Mouse (Mus musculus): ENCODE data around the gene Sbk3. TPM values are rescaled to one million over a fixed set of nuclear protein-coding genes. Genes with fewer than 3 reads are reported as not detected.

The Sbk3 gene
- polyA plus RNA-seq, 1 experiment from 2014 or later: 0.41 TPM

GRCm38 (mm10) chr7:4940068-4940479 is 30.9 kb downstream of the Sbk3 start:
- Histone ChIP-seq H3K4me1 (no peaks in the 10 kb centered on the region), H3K27me3 (replicated peaks) (no peaks in the 10 kb centered on the region), H3K9me3 (no peaks in the 10 kb centered on the region), H3K27ac (no peak overlapping the region), H3K9ac (no peak overlapping the region), H3K36me3 (replicated peaks) (no peaks in the 10 kb centered on the region), H3K4me2 (no peak overlapping the region), H3K4me3 (no peak overlapping the region)
- 22% methylated on average over 9 of the region's 9 CpGs for WGBS
- ATAC-seq (replicated peaks): 0 out of 2 replicates have a peak, but pooled peaks have one; percentile 46

- no peaks in the 10 kb centered on the region for H3K27me3 ChIP-seq (replicated peaks)
- no peak overlapping the region for H3K27ac ChIP-seq
- no peaks in the 10 kb centered on the region for H3K4me1 ChIP-seq
- no peak for ATAC-seq (replicated peaks)
- H3K36me3 ChIP-seq (replicated peaks): no peaks in the 10 kb centered on the region
- no peaks in the 10 kb centered on the region for H3K9me3 ChIP-seq
- H3K4me3 ChIP-seq: no peak overlapping the region
- H3K9ac ChIP-seq: no peak overlapping the region
- 31% methylated on average over 2 of the region's 2 CpGs for WGBS
- no peak overlapping the region for H3K4me2 ChIP-seq
These were observed 32.5 kb downstream of the Sbk3 start for GRCm38 (mm10) chr7:4938456-4938855.

- Histone ChIP-seq H3K9ac (no peak overlapping the region), H3K27me3 (replicated peaks) (no peaks in the 10 kb centered on the region), H3K4me3 (no peak overlapping the region), H3K27ac (no peak overlapping the region), H3K4me1 (no peaks in the 10 kb centered on the region), H3K9me3 (no peaks in the 10 kb centered on the region), H3K4me2 (no peak overlapping the region), H3K36me3 (replicated peaks) (no peaks in the 10 kb centered on the region)
- ATAC-seq (replicated peaks): no peak
- 82% methylated on average over 11 of the region's 11 CpGs for WGBS
These were observed 33.6 kb downstream of the Sbk3 start for GRCm38 (mm10) chr7:4937392-4937791.

GRCm38 (mm10) chr7:4936832-4937231 is 34.1 kb downstream of the Sbk3 start:
- no peaks in the 10 kb centered on the region for H3K4me1 ChIP-seq
- H3K4me2 ChIP-seq: no peak overlapping the region
- H3K36me3 ChIP-seq (replicated peaks): no peaks in the 10 kb centered on the region
- no peak overlapping the region for H3K27ac ChIP-seq
- no peak overlapping the region for H3K9ac ChIP-seq
- H3K27me3 ChIP-seq (replicated peaks): no peaks in the 10 kb centered on the region
- no peak for ATAC-seq (replicated peaks)
- WGBS: 82% methylated on average over 10 of the region's 10 CpGs
- H3K9me3 ChIP-seq: no peaks in the 10 kb centered on the region
- no peak overlapping the region for H3K4me3 ChIP-seq

- H3K4me1 ChIP-seq: no peaks in the 10 kb centered on the region
- no peak for ATAC-seq (replicated peaks)
- H3K4me2 ChIP-seq: no peak overlapping the region
These were observed 36.6 kb downstream of the Sbk3 start for GRCm38 (mm10) chr7:4934160-4934914.

DNA sequence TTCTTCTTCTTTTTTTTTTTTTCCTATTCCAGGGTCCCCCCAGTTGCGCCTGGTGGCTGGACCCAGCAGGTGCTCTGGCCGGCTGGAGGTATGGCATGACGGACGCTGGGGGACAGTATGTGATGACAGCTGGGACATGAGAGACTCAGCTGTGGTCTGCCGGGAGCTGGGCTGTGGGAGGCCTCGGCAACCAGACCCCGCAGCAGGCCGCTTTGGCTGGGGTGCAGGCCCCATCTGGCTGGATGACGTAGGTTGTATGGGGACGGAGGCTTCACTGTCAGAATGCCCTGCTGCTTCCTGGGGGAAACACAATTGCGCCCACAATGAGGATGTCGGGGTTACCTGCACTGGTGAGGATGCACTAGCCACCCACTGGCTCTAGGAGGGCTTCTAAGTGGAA is 37.9 kb downstream of the Sbk3 start:
- Histone ChIP-seq H3K9me3 (no peaks in the 10 kb centered on the region), H3K4me3 (no peak overlapping the region), H3K27me3 (replicated peaks) (no peaks in the 10 kb centered on the region), H3K9ac (no peak overlapping the region), H3K4me1 (no peaks in the 10 kb centered on the region), H3K36me3 (replicated peaks) (no peaks in the 10 kb centered on the region), H3K4me2 (no peak overlapping the region), H3K27ac (no peak overlapping the region)
- no peak for ATAC-seq (replicated peaks)
- 81% methylated on average over 12 of the region's 12 CpGs for WGBS

More at GRCm38 (mm10) chr7:4934160-4934914, 36.6 kb downstream of the Sbk3 start:
- Histone ChIP-seq H3K9me3 (no peaks in the 10 kb centered on the region), H3K27ac (no peak overlapping the region), H3K27me3 (replicated peaks) (no peaks in the 10 kb centered on the region), H3K4me3 (no peak overlapping the region), H3K9ac (no peak overlapping the region), H3K36me3 (replicated peaks) (no peaks in the 10 kb centered on the region)
- WGBS: 84% methylated on average over 4 of the region's 4 CpGs

DNA sequence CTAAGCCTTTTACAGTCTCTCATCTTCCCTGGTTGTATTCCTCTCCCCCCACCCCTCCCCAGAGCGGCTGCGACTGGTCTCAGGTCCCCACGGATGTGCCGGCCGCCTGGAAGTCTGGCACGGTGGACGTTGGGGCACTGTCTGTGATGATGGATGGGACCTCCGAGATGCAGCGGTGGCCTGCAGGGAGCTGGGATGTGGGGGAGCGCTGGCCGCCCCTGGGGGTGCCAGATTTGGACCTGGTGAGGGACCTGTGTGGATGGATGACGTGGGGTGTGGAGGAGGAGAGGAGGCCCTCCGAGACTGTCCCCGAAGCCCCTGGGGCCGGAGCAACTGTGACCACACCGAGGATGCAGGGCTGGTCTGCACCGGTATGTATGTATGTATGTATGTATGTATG is 42.6 kb downstream of the Sbk3 start:
- no peak for ATAC-seq (replicated peaks)
- no peaks in the 10 kb centered on the region for H3K36me3 ChIP-seq (replicated peaks)
- H3K9ac ChIP-seq: no peak overlapping the region
- H3K27ac ChIP-seq: no peak overlapping the region
- 90% methylated on average over 17 of the region's 17 CpGs for WGBS
- H3K4me3 ChIP-seq: no peak overlapping the region
- peaks cover 32% of the 10 kb centered on the region for H3K4me1 ChIP-seq
- H3K9me3 ChIP-seq: no peaks in the 10 kb centered on the region
- no peaks in the 10 kb centered on the region for H3K27me3 ChIP-seq (replicated peaks)
- H3K4me2 ChIP-seq: no peak overlapping the region

DNA sequence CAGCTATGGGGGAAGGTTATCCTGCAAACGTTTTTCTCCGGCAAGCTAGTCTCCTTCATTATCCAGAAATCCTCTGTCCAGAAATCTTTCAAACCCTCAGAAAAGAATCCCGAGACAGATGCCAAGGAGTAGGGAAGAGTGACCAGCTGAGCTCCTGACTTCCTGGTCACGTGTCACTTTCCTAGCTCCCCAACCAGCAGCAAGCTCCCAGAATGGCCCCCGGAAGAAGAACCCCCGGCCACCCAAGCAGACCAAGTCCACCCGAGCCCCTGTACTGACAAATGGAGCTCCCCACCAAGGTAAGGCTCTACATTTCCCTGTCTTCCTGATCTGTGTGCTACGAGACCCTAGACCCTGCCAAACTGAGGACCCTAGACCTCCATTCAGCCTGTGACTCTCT is 43.3 kb downstream of the Sbk3 start:
- Histone ChIP-seq H3K27me3 (replicated peaks) (no peaks in the 10 kb centered on the region), H3K9ac (no peak overlapping the region), H3K27ac (no peak overlapping the region), H3K9me3 (no peaks in the 10 kb centered on the region), H3K4me1 (peaks cover 38% of the 10 kb centered on the region), H3K36me3 (replicated peaks) (no peaks in the 10 kb centered on the region), H3K4me3 (no peak overlapping the region), H3K4me2 (no peak overlapping the region)
- ATAC-seq (replicated peaks): no peak
- WGBS: 61% methylated on average over 8 of the region's 8 CpGs

- 73% methylated on average over 16 of the region's 16 CpGs for WGBS
- no peak overlapping the region for H3K9ac ChIP-seq
- H3K36me3 ChIP-seq (replicated peaks): no peaks in the 10 kb centered on the region
- ATAC-seq (replicated peaks): no peak
- H3K4me2 ChIP-seq: no peak overlapping the region
- no peaks in the 10 kb centered on the region for H3K9me3 ChIP-seq
- H3K4me3 ChIP-seq: no peak overlapping the region
- H3K27ac ChIP-seq: no peak overlapping the region
- peaks cover 42% of the 10 kb centered on the region for H3K4me1 ChIP-seq
- no peaks in the 10 kb centered on the region for H3K27me3 ChIP-seq (replicated peaks)
These were observed 44.1 kb downstream of the Sbk3 start for GRCm38 (mm10) chr7:4926849-4927248.

DNA sequence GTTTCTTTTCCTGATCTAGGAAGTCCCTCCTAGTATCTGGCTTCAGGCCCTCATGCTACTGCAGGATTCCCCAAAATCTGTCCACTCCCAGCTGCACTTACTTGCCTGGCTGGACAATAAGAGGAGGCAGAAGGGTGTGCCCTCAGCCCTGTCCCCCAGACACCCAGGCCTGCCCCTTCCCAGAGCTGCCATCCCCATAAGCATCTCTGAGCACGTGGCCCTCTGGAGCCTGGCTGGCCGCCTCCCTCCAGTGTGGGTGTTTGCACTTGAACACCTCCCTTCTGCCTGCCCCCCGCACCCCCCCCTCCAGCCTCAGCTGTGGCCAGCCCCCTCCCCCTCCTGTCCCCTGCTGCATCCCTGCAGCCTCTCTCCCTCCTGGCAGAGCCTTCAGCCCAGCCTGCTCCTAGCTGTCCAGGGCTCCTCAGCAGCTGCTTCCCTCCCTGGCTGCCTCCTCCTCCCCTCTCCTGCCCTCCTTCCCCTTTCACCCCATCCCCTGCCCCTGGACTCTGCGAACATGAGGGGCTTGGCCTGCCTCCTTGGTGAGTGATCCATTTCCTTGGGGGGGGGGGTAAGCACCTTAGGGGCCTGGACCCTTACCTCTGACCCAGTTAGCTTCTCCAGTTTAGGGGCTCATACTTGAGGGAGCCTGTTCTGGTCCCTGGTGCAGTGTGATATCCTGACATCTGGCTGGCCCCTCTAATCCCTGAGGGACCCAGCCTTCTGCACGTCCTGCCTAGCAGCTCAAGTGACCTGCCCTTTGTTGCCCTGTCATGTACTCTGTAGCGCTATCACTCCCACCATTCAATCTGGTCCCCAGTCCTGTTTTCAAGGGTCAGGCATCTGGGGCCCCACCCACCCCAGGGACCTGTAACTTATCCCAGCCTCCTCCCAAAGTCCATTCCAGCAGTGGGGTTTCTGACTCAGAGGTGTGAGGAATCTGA is 45.3 kb downstream of the Sbk3 start, which contains the start of gene Ssc5d:
TSS of gene Ssc5d (plus strand) at position 345 of the 941 bp plus-strand sequence.
- 4% methylated on average over 6 of the region's 6 CpGs for WGBS
- Histone ChIP-seq H3K9ac (no peak within 1 kb of the TSS), H3K9me3 (no peaks in the 10 kb centered on the region), H3K27me3 (replicated peaks) (no peaks in the 10 kb centered on the region), H3K4me3 (no peak within 1 kb of the TSS), H3K4me1 (peaks cover 54% of the 10 kb centered on the region), H3K36me3 (replicated peaks) (0 out of 2 replicates have a peak, but pooled peaks cover under 1% of the 10 kb centered on the region), H3K4me2 (peak within 1 kb of the TSS; percentile 79), H3K27ac (peak within 1 kb of the TSS; percentile 99)
- no peak for ATAC-seq (replicated peaks)

- H3K4me3 ChIP-seq: no peak overlapping the region
- H3K27ac ChIP-seq: peak overlapping the region; percentile 99
- no peak for ATAC-seq (replicated peaks)
- no peak overlapping the region for H3K9ac ChIP-seq
- no peaks in the 10 kb centered on the region for H3K27me3 ChIP-seq (replicated peaks)
- H3K4me1 ChIP-seq: peaks cover 56% of the 10 kb centered on the region
- H3K9me3 ChIP-seq: no peaks in the 10 kb centered on the region
- peak overlapping the region; percentile 79; the same call in 1 of the 2 replicates for H3K4me2 ChIP-seq
- peaks cover 8% of the 10 kb centered on the region for H3K36me3 ChIP-seq (replicated peaks)
- 0% methylated on average over 3 of the region's 4 CpGs for WGBS
These were observed 46.1 kb downstream of the Sbk3 start for GRCm38 (mm10) chr7:4924891-4925301.

GRCm38 (mm10) chr7:4924483-4924882 is 46.5 kb downstream of the Sbk3 start:
- peaks cover 56% of the 10 kb centered on the region for H3K4me1 ChIP-seq
- peaks cover 10% of the 10 kb centered on the region for H3K36me3 ChIP-seq (replicated peaks)
- H3K9ac ChIP-seq: peak overlapping the region; percentile 61
- peak overlapping the region; percentile 99 for H3K27ac ChIP-seq
- no peak for ATAC-seq (replicated peaks)
- H3K27me3 ChIP-seq (replicated peaks): no peaks in the 10 kb centered on the region
- H3K4me3 ChIP-seq: peak overlapping the region; percentile 44
- no peaks in the 10 kb centered on the region for H3K9me3 ChIP-seq
- 1% methylated on average over 4 of the region's 4 CpGs for WGBS
- peak overlapping the region; percentile 79 for H3K4me2 ChIP-seq
